Mouse (Mus musculus): ENCODE measurements around the gene Cd40. TPM values are rescaled to one million over a fixed set of nuclear protein-coding genes. Genes with fewer than 3 reads are reported as not detected.

The Cd40 gene
- polyA plus RNA-seq, 1 experiment from 2014 or later: 6.8 TPM

DNA sequence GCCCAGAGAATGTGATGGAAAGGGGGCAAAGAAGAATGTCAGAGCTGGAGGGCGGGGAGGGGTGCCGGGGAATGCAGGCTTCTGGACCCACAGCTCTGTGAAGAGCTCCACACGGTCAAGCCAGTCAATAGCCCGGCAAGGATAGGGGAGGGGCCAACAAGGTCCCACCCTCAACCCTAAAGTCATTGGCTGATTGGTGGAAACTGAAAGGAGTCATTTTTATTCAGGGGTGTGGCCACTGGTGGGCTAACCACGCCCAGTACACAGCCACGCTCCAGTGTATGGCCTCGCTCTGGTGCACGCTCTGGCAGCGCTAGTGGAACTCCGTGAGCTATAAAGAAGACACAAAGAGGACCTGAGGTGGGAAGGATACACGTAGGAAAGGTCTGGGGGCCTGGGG is 58.3 kb downstream of the Cd40 start:
- Histone ChIP-seq H3K27me3 (peaks cover 99% of the 10 kb centered on the region), H3K4me3 (no peak overlapping the region)

DNA sequence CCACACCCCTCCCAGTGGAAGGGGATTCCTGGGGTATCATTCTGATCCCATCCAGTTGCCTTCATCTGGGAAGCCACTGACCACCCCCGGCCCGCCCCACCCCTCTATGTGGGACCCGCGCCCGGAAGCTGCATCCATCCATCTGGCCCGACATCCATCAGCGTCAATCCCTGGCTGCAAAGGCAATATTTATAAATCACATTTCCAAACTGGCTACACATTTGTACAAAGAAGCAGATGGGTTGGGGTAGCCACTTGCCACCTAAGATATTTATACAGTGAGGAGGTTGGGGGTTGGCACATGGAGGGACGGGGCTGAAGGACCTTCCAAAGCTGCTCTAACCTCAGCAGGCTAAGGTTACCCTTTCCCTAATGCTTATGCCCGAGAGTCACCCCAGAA is 65.3 kb downstream of the Cd40 start:
- WGBS: 86% methylated on average over 9 of the region's 9 CpGs
- H3K4me1 ChIP-seq: peaks cover 16% of the 10 kb centered on the region
- H3K36me3 ChIP-seq: 0 out of 2 replicates have a peak, but pooled peaks cover 11% of the 10 kb centered on the region
- no peak overlapping the region for H3K27ac ChIP-seq (replicated peaks)
- no peak for ATAC-seq (ENCODE audit: low FRiP score, low read depth)
- H3K4me3 ChIP-seq: no peak overlapping the region
- no peak overlapping the region for H3K9ac ChIP-seq (replicated peaks)
- H3K4me2 ChIP-seq (replicated peaks): no peak overlapping the region
- no peaks in the 10 kb centered on the region for H3K9me3 ChIP-seq
- peaks cover 64% of the 10 kb centered on the region for H3K27me3 ChIP-seq

More for the DNA sequence above, 58.3 kb downstream of the Cd40 start:
- ATAC-seq (ENCODE audit: low FRiP score, low read depth): peak; percentile 61
- H3K9ac ChIP-seq (replicated peaks): no peak overlapping the region
- peaks cover 16% of the 10 kb centered on the region for H3K4me1 ChIP-seq
- H3K9me3 ChIP-seq: no peaks in the 10 kb centered on the region
- no peak overlapping the region for H3K27ac ChIP-seq (replicated peaks)
- no peak overlapping the region for H3K4me2 ChIP-seq (replicated peaks)
- WGBS: 25% methylated on average over 11 of the region's 11 CpGs
- H3K36me3 ChIP-seq: no peaks in the 10 kb centered on the region

DNA sequence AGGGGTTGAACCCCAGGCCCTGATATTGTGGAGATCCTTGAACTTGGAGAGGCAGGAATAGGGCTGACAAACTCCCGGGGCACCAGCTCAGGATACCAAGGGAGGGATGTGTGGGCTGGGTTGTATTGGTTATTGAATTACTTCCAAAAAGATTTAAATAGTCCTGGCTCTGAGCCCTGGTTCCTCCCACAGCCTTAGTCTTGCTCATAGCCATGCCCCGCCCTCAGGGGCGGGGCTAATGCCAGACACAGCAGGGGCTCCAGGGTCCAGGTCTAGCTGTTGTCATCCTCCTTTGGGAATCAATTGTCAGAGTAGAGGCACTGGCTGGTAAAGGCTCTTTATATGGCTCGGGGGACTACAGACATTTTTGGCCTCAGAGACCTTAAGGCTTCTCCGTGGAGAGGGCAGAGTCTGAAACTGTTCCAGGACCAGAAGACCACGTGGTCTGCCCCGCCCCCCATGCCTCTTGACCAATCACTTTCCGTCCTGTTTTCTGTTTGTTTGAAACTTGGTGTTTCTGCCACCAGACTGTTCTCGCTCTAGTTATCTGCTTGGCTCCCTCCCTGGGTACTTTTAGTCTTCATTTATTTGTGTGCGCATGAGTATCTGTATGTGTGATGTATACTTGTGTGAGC is 65.9 kb downstream of the Cd40 start:
- peaks cover 18% of the 10 kb centered on the region for H3K4me1 ChIP-seq
- no peak overlapping the region for H3K4me3 ChIP-seq
- H3K9ac ChIP-seq (replicated peaks): no peak overlapping the region
- H3K9me3 ChIP-seq: no peaks in the 10 kb centered on the region
- no peak overlapping the region; the same call in 1 of the 2 replicates for H3K4me2 ChIP-seq (replicated peaks)
- ATAC-seq (ENCODE audit: low FRiP score, low read depth): 0 out of 2 replicates have a peak, but pooled peaks have one; percentile 38
- peaks cover 64% of the 10 kb centered on the region for H3K27me3 ChIP-seq
- 34% methylated on average over 10 of the region's 10 CpGs for WGBS
- 0 out of 2 replicates have a peak, but pooled peaks cover 11% of the 10 kb centered on the region for H3K36me3 ChIP-seq
- no peak overlapping the region for H3K27ac ChIP-seq (replicated peaks)

Other genes starting within 250 kb of the Cd40 start
- 23.8 and 25.0 TPM in 2 replicates for gene Zswim1, start 232.9 kb upstream of the Cd40 start, polyA plus RNA-seq (2016; fragmentation: Nextera tagmentation; extraction: Ambion mirVana)
- gene Spata25, start 227.1 kb upstream of the Cd40 start, polyA plus RNA-seq (2016; fragmentation: Nextera tagmentation; extraction: Ambion mirVana): 0.24 TPM in 1 of 2 replicates, not detected in the other
- 98.8 and 101 TPM in 2 replicates for gene Ctsa, start 222.8 kb upstream of the Cd40 start, polyA plus RNA-seq (2016; fragmentation: Nextera tagmentation; extraction: Ambion mirVana)
- gene Neurl2, start 222.2 kb upstream of the Cd40 start, polyA plus RNA-seq (2016; fragmentation: Nextera tagmentation; extraction: Ambion mirVana): 4.4 and 5.2 TPM in 2 replicates
- 90.2 and 113 TPM in 2 replicates for gene Pltp, start 197.9 kb upstream of the Cd40 start, polyA plus RNA-seq (2016; fragmentation: Nextera tagmentation; extraction: Ambion mirVana)
- gene Pcif1, start 176.3 kb upstream of the Cd40 start, polyA plus RNA-seq (2016; fragmentation: Nextera tagmentation; extraction: Ambion mirVana): 87.0 and 96.9 TPM in 2 replicates
- gene Zfp335, start 143.9 kb upstream of the Cd40 start, polyA plus RNA-seq (2016; fragmentation: Nextera tagmentation; extraction: Ambion mirVana): 17.5 and 17.7 TPM in 2 replicates
- 6.2 and 7.5 TPM in 2 replicates for gene Mmp9, start 114.8 kb upstream of the Cd40 start, polyA plus RNA-seq (2016; fragmentation: Nextera tagmentation; extraction: Ambion mirVana)
- 8.1 and 9.9 TPM in 2 replicates for gene Slc12a5, start 94.8 kb upstream of the Cd40 start, polyA plus RNA-seq (2016; fragmentation: Nextera tagmentation; extraction: Ambion mirVana)
- gene Ncoa5, start 20.8 kb upstream of the Cd40 start, polyA plus RNA-seq (2016; fragmentation: Nextera tagmentation; extraction: Ambion mirVana): 141 and 148 TPM in 2 replicates
- gene 1700025C18Rik, start 35.1 kb downstream of the Cd40 start, polyA plus RNA-seq (2016; fragmentation: Nextera tagmentation; extraction: Ambion mirVana): not detected in 2 replicates
- gene Cdh22, start 179.2 kb downstream of the Cd40 start, polyA plus RNA-seq (2016; fragmentation: Nextera tagmentation; extraction: Ambion mirVana): 14.8 and 18.8 TPM in 2 replicates
- gene Slc35c2, start 232.2 kb downstream of the Cd40 start, polyA plus RNA-seq (2016; fragmentation: Nextera tagmentation; extraction: Ambion mirVana): 61.6 and 67.1 TPM in 2 replicates

All from midbrain, embryonic 12.5 days (tissue).